24 mouse cellular contexts compared by ENCODE assay signal in the genomic region with DNA sequence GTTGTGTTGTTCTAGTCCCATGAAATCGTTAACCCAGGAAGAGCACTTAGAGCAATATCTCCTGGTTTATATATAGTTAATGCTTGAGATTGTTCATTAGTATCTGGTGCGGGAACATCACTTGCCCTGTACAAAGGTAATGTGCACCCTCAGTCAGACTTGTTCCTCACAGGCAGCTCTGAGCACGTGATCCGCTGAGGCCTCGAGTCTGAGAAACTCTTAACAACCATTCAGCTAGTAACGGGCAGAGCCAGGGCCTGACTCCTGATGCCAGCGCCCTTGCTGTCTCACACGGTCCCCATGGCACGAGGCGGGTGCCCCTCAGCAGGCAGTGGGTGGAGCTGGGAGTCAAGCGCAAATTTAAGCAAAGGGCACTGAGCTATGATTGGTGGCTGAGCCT. TPM values are rescaled to one million over a fixed set of nuclear protein-coding genes. Genes with fewer than 3 reads are reported as not detected.
DNase-seq lines count a peak whose midpoint lies in the region; ATAC-seq lines count a peak whose summit lies in the region.
"Had no signal": no experiment of that assay in that cellular context is flagged by ENCODE, and none has a peak within 500 bp of the region (broad histone marks: within the 10 kb centered on the region; RNA-seq: fewer than 3 reads in every experiment).

No protein-coding gene starts in this region.

- H3K27ac ChIP-seq in kidney, embryonic 16.5 days (ENCODE audit: low read length) = no peak overlapping the region
- H3K27ac ChIP-seq: embryonic facial prominence, embryonic 10.5 days; embryonic facial prominence, embryonic 12.5 days; forebrain, embryonic 13.5 days; forebrain, embryonic 15.5 days had no signal

- DNase-seq in kidney, adult 11 months = peak; percentile 49
- DNase-seq in kidney, postnatal 4 days = no peak
- DNase-seq in kidney, adult 9 months = peak; percentile 44
- DNase-seq in kidney, postnatal 36 days = peak; percentile 45 to 57
- DNase-seq in kidney, postnatal 10 days = no peak
- DNase-seq: adrenal gland, adult 8-10 months; adrenal gland, postnatal 14 days; adrenal gland, postnatal 36 days; B cell, adult 2 months; cerebellum, adult 11-12 months; cerebellum, adult 2 months; cerebellum, adult 9-10 months; cerebellum, postnatal 10 days; cerebellum, postnatal 25 days had no signal

- H3K4me3 ChIP-seq in kidney, embryonic 16.5 days (ENCODE audit: low read length) = no peak overlapping the region
- H3K4me3 ChIP-seq: embryonic facial prominence, embryonic 10.5 days; embryonic facial prominence, embryonic 12.5 days; forebrain, embryonic 13.5 days; forebrain, embryonic 15.5 days had no signal

- no peak overlapping the region for H3K9ac ChIP-seq in kidney, embryonic 16.5 days (replicated peaks; ENCODE audit: low read length)
- H3K9ac ChIP-seq: embryonic facial prominence, embryonic 12.5 days; forebrain, embryonic 13.5 days; forebrain, embryonic 15.5 days had no signal

- no peaks in the 10 kb centered on the region for H3K4me1 ChIP-seq in kidney, embryonic 16.5 days (ENCODE audit: insufficient read depth, low read length)
- H3K4me1 ChIP-seq: embryonic facial prominence, embryonic 10.5 days; embryonic facial prominence, embryonic 12.5 days; forebrain, embryonic 13.5 days; forebrain, embryonic 15.5 days had no signal

- H3K4me2 ChIP-seq in kidney, embryonic 16.5 days (replicated peaks; ENCODE audit: low read depth, low read length) = no peak overlapping the region
- H3K4me2 ChIP-seq: embryonic facial prominence, embryonic 12.5 days; forebrain, embryonic 13.5 days; forebrain, embryonic 15.5 days had no signal

- H3K9me3 ChIP-seq in kidney, embryonic 16.5 days (ENCODE audit: low read length) = no peaks in the 10 kb centered on the region
- H3K9me3 ChIP-seq: embryonic facial prominence, embryonic 10.5 days; embryonic facial prominence, embryonic 12.5 days; forebrain, embryonic 13.5 days; forebrain, embryonic 15.5 days; G1E had no signal

- no peak for ATAC-seq in kidney, embryonic 16.5 days (ENCODE audit: low FRiP score, low TSS enrichment)
- ATAC-seq: activated CD4-positive, CD25-positive, alpha-beta regulatory T cell, adult 4 months; CD4-positive, CD25-positive, alpha-beta regulatory T cell, adult 4 months; forebrain, embryonic 13.5 days; forebrain, embryonic 15.5 days; Patski had no signal

- 0 out of 2 replicates have a peak, but pooled peaks cover 3% of the 10 kb centered on the region for H3K36me3 ChIP-seq in kidney, embryonic 16.5 days (ENCODE audit: insufficient read depth, low read length)
- H3K36me3 ChIP-seq: embryonic facial prominence, embryonic 10.5 days; embryonic facial prominence, embryonic 12.5 days; forebrain, embryonic 15.5 days; G1E had no signal

- WGBS in kidney, embryonic 16.5 days = 82% methylated on average over 11 of the region's 11 CpGs

- H3K27me3 ChIP-seq in kidney, embryonic 16.5 days (ENCODE audit: insufficient read depth, low read length) = no peaks in the 10 kb centered on the region
- H3K27me3 ChIP-seq: CH12.LX; embryonic facial prominence, embryonic 12.5 days; forebrain, embryonic 13.5 days; forebrain, embryonic 15.5 days; Patski had no signal

RNA-seq across cellular contexts. Expression of a gene that starts 10.7 kb away (rescaled TPM):
- polyA plus RNA-seq in kidney, embryonic 16.5 days (2015; fragmentation: Nextera tagmentation; extraction: Ambion mirVana) = 57.1 and 69.9 TPM in 2 replicates
- polyA plus RNA-seq: G1E had no signal

Comparison
In these comparisons a context has a peak if more than half of its experiments do, and no peak if none do; other contexts are left out.
1. DNase-seq: peak in kidney, adult 11 months (single experiment), kidney, adult 9 months (single experiment) and kidney, postnatal 36 days (2 of 2); none in kidney, postnatal 4 days (0 of 2) and kidney, postnatal 10 days (single experiment).